Mouse (Mus musculus): Measurements from ENCODE around the gene Jag2.

Jag2 gene

GRCm38 (mm10) chr12:112898351-112898750, 31.2 kb downstream of the Jag2 start:
- no peak for DNase-seq

- no peak for DNase-seq
Measured at GRCm38 (mm10) chr12:112897522-112898212, 31.9 kb downstream of the Jag2 start.

DNA sequence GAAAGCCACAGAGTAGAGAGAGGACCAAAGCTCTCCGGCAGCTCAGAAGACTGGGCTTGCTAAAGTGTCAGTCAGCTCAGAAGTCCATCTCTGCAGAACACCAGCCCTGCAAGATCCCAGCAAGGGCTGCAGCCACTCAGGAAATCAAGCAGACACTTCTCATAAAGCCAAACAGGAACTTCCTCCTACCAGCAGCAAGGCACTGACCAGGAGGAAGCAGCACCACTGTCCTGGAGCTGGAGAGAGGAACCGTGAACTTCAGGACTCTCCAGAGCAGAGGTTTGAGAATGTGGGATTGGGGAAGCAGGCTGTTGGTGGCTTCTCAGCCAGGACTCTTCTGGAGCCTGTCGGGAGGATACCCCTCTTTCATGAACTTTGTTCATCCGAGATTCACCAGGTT, 34.6 kb downstream of the Jag2 start:
- DNase-seq, result no peak

- no peak for DNase-seq
Measured at GRCm38 (mm10) chr12:112894303-112894884, 35.2 kb downstream of the Jag2 start.

DNA sequence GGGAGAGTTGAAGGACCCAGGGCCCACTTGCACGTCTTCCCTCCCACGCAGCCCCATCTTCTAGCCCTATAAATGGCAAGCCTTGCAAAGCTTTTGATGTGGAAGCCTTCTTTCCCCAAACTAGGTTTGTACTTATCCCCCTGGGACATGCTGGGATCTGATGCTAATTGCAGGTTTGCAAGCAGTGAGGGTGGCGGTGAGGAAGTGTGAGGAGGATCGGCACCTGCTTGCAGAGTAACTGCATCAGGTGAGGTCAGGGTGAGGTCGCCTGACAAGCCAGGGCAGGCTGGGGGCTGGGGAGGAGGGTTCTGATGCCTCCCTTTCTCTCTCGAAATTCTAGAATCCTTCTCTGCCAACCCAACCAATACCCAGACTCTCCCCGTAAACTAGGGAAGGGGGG, 44.1 kb downstream of the Jag2 start:
- DNase-seq, result no peak

GRCm38 (mm10) chr12:112881301-112881815, 48.2 kb downstream of the Jag2 start:
- no peak for DNase-seq

GRCm38 (mm10) chr12:112880661-112881060, 48.9 kb downstream of the Jag2 start:
- no peak for DNase-seq

DNA sequence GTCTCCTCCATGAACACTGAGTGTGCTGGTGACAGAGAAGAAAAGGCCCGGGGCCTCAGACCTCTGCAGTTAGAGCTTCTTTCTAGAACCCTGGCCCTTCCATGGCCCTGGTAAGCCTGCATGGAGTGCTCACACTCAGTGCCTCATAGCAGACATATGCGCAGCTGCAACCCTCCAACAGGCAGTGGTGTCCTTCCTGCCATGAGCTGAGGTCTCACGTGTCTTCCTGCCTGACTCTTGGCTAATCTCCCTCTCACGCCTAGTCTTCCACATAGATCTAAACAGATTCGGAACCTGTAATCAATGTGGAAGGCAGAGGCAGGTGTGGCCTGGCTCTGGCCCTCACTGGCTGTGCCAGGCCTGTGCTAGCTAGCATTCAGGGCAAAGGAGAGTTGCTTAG, 49.8 kb downstream of the Jag2 start:
- peak; percentile 64 for DNase-seq

- DNase-seq, result peak; percentile 61
Measured at GRCm38 (mm10) chr12:112877607-112878020, 52.0 kb downstream of the Jag2 start.

- DNase-seq, result no peak
Measured at GRCm38 (mm10) chr12:112877073-112877576, 52.5 kb downstream of the Jag2 start.

DNA sequence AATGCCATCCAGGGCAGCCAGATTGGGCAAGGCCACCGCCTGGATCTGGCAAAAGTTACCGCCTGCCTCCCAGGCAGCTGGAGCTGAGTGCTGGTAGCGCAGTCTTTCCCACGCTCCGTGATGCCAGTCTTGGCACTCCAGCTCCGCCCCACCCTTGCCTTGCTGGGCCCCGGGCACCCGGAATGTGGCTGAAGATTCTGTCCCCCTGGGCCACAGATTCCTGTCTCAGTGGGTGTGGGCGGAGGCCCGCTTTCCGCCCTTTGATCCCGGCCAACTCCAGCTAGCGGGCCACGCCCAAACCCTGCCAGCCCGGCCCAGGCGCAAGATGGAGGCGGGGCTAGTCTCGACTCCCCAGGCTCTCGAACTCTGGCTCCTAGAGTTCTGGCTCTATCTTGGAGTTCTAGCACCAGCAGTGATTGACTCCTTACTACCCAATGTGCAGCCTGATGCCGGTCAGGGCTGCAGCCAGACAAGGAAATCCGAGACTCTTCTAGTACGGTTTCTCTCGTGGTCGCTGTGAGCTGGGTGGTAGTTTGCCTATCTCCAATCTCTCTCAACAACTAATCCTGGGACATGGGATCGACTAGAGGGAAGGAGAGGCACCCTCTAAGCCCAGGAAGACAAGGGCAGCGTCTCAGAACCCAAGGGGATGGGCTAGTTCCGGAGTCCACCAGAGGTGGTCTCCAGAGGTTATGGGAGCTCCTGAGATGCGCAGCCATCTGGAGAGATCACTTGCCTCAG, 53.1 kb downstream of the Jag2 start:
- DNase-seq, result peak; percentile 63

DNA sequence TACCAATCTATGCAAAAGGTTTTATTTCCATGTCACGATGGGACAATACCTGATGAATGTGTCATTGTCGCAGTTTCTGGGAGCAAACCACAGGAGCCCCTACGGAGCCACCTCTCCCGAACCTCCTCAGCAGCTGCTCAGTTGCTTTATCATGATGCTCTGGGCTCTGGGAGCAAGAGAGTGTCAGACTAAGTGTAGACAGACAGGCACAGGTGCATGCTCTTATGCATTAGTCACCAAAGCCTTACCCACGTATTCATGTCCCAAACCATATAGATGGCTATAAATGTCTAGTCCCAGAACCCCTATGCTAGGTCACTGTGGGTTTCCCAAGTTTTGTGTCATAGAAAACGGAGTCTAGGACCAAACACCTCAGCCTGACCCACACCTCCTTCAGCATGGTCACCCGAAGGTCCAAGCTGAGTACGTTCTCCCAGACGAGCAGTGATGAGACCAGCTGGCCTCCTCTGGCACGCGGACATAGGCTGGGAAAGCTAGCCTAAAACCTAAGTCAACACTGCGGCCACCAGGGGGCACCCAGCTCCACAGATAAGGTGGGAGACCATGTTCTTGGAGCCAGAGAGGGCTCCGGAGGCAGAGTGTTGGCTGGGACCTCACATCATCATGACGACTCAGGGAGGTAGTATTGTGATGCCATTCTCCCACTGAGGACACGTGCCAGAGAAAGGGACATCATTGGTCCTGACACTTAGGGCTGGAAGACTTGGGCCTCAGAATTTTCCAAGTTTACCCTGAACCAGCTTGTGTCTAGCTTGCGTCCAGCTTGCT, 54.2 kb downstream of the Jag2 start:
- DNase-seq, result peak; percentile 92

GRCm38 (mm10) chr12:112874199-112874598, 55.4 kb downstream of the Jag2 start:
- no peak for DNase-seq

DNA sequence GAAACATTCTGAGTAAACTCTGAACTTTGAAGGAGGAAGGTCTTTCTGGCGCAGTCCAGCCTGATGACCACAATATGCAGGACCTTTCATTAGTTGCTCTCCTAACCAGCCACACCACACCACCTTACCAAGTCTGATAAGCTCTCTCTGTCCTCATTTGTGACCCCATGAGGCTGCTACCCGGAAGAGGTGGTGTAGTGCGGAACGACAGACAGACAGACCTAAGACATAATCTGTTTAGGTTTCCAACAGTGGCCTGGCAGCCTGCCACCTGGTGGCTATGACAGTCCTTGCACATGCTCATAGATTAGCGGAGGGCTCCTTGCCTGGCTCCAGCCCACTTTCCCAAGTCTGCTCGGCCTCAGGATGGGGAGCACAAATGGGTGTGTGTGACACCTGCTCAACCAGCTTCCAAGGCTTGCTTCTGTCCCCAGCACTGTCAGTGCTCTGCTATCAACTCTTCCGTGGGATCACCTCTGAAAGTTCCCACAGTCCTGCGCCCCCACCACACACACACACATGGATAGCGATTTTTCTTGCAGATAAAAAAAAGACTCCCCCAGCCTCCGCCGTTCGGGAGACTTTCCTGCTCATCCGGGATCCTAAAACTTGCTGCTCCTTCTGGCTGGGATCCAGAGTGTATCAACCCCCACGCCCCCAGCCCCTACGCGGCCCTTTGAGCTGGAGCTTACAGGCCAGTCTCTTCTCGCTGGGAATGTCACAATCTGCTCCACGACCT, 56.0 kb downstream of the Jag2 start:
- DNase-seq, result peak; percentile 84

GRCm38 (mm10) chr12:112872991-112873390, 56.6 kb downstream of the Jag2 start:
- no peak for DNase-seq

- no peak for DNase-seq
Measured at GRCm38 (mm10) chr12:112871272-112871671, 58.3 kb downstream of the Jag2 start.

DNA sequence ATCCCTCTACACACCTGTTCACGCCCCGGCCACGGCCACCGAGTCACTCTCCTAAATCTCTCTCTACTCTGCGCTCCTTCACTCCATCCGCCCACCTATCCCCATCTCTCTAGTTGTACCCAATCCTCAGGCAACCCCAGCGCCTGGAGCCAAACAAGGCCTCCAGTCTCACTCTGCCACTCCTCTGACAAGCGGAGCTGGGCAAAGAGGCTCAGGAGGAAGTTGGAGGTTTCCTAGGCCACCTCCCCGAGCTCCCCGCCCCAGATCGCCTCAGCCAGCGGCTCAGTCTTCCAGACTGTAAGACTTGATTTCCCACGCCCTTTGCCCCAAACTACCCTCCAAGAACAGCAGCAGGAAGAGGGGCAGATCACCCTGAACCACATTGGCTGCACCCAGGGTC, 58.8 kb downstream of the Jag2 start:
- DNase-seq, result peak; percentile 72

DNA sequence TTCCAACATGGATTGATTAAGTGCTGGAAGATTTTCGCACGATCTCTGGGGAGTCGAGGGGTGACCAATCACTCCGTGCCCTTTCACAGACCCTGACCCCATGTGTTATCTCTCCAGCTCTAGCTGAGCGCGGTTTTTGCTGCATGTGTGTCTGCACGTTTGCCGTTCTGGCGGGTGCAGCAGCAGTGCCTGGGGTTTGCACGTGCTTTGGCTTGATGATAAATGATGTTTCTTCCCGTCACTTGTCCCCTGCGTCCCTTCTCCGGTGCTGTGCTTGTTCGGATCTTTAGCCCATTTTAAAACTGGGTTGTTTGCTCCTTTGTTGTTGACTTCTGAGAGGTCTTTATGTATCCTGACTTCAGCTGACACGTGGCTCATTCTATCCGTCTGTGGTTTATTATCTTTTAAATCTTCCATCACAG, 59.8 kb downstream of the Jag2 start:
- DNase-seq, result peak; percentile 72

DNA sequence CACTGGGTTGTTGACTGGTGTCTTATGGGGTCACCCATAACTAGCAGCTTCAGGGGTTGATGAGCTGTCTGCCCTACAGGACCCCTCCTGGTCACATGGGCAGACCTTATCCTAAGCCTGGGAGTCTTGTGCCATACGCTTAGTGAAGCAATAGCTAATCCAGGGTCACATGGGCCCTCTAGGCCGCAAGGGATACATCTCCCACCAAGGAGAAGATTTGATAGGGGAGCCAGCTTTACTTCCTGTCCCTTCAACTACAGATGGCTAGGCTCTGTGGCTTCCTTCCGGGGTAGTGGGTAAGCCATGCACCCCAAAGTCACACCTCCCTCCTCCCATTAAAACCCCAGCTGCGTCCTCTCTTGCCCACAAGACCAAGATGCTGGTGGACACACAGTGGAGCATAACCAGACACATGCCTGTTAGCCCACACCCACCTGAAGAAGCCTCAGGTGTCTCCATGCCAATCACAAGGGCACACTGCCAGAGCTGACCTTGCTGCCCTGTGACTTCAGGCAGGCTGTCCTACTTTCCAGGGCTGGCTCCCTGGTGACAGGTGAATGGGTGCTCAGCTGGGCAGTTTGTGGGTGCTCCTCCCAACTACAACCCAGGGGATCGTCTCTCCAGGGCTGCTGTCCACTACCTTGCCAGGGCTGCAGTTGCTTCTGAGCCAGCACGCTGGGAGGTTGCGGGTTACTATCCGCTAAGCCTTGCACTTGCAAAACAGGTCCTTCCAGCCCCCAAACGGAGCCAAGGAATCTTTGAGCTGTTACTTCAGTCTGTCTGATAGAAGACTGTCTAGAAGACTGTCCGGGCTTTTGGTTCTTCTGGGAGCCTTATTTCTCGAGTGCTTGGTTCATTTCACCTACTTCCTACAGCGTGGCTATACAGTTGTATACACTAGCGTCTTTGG, 61.1 kb downstream of the Jag2 start, which contains the start of gene Gpr132:
TSS of gene Gpr132 (minus strand) at position 51 of the 910 bp plus-strand sequence.
- peak; percentile 73 for DNase-seq

DNA sequence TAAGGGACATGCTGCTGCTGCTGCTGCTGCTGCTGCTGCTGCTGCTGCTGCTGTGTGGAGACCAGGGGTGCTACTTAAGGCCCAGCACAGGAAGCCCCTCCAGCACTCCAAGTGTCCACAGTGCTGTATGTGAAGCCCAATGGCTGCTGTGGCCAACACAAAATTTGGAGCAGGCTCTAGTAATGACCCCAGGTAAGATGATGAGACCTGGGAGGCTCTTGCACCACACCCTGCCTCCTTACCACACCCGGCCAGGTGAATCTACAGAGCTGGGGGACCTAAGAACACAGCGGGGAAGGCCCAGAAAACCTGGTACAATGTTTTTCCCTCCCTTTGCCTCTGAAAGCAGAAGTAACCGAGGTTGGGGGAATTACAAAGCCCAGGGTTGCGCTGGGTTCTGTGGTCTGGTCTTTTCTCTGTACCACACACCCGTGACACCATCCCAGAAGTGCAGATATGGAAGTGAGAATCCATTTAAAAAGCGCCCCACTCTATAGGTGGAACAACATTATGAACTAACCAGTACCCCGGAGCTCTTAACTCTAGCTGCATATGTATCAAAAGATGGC, 62.4 kb downstream of the Jag2 start:
- no peak for DNase-seq
